Mouse (Mus musculus): Measurements from ENCODE around the gene Gfm2.
"Not testable (repeated sequence)": the region's sequence is repeated elsewhere in the genome, so short reads cannot be mapped to it uniquely, and the experiment has no call there.

Gfm2 gene

GRCm38 (mm10) chr13:97137466-97138400 is at the start of gene Gfm2, which contains the start of gene Nsa2:
TSS of gene Gfm2 (plus strand) at chr13:97137937.
TSS of gene Nsa2 (minus strand) at chr13:97137937.
- peak; percentile 74 to 93 for DNase-seq (ENCODE audit: low spot score in 2 of 2)

GRCm38 (mm10) chr13:97088183-97088582 is 49.6 kb upstream of the Gfm2 start:
- no peak for DNase-seq (ENCODE audit: low spot score in 2 of 2)

GRCm38 (mm10) chr13:97095726-97096125 is 42.0 kb upstream of the Gfm2 start:
- no peak for DNase-seq (ENCODE audit: low spot score in 2 of 2)

GRCm38 (mm10) chr13:97099187-97099852 is 38.4 kb upstream of the Gfm2 start, which contains the start of gene Gm6169:
TSS of gene Gm6169 (minus strand) at chr13:97099237.
- peak in 1 of 2 experiments; percentile 76 for DNase-seq (ENCODE audit: low spot score in 2 of 2)

GRCm38 (mm10) chr13:97104996-97105395 is 32.7 kb upstream of the Gfm2 start:
- no peak for DNase-seq (ENCODE audit: low spot score in 2 of 2)

GRCm38 (mm10) chr13:97107721-97108120 is 30.0 kb upstream of the Gfm2 start:
- DNase-seq (ENCODE audit: low spot score in 2 of 2) = not testable (repeated sequence)

GRCm38 (mm10) chr13:97109046-97109445 is 28.7 kb upstream of the Gfm2 start:
- DNase-seq (ENCODE audit: low spot score in 2 of 2) = no peak

- DNase-seq (ENCODE audit: low spot score in 2 of 2) = no peak
Observed at GRCm38 (mm10) chr13:97121341-97121740, 16.4 kb upstream of the Gfm2 start.

GRCm38 (mm10) chr13:97129654-97130053 is 8.1 kb upstream of the Gfm2 start:
- DNase-seq (ENCODE audit: low spot score in 2 of 2) = not testable (repeated sequence)

- DNase-seq (ENCODE audit: low spot score in 2 of 2) = not testable (repeated sequence)
Observed at GRCm38 (mm10) chr13:97130413-97130812, 7.3 kb upstream of the Gfm2 start.

- not testable (repeated sequence) for DNase-seq (ENCODE audit: low spot score in 2 of 2)
Observed at GRCm38 (mm10) chr13:97138404-97138931, 731 bp downstream of the Gfm2 start.

- DNase-seq (ENCODE audit: low spot score in 2 of 2) = no peak
Observed at GRCm38 (mm10) chr13:97142321-97142720, 4.6 kb downstream of the Gfm2 start.

GRCm38 (mm10) chr13:97145834-97146233 is 8.1 kb downstream of the Gfm2 start:
- DNase-seq (ENCODE audit: low spot score in 2 of 2) = peak in 1 of 2 experiments; percentile 12

- DNase-seq (ENCODE audit: low spot score in 2 of 2) = no peak
Observed at GRCm38 (mm10) chr13:97175520-97176264, 38.0 kb downstream of the Gfm2 start.

- DNase-seq (ENCODE audit: low spot score in 2 of 2) = no peak
Observed at GRCm38 (mm10) chr13:97176731-97177130, 39.0 kb downstream of the Gfm2 start.

- no peak for DNase-seq (ENCODE audit: low spot score in 2 of 2)
Observed at GRCm38 (mm10) chr13:97178943-97179342, 41.2 kb downstream of the Gfm2 start.

GRCm38 (mm10) chr13:97180113-97180828 is 42.5 kb downstream of the Gfm2 start:
- no peak for DNase-seq (ENCODE audit: low spot score in 2 of 2)

- no peak for DNase-seq (ENCODE audit: low spot score in 2 of 2)
Observed at GRCm38 (mm10) chr13:97182821-97183220, 45.1 kb downstream of the Gfm2 start.

GRCm38 (mm10) chr13:97184168-97184567 is 46.4 kb downstream of the Gfm2 start:
- DNase-seq (ENCODE audit: low spot score in 2 of 2) = no peak

GRCm38 (mm10) chr13:97184656-97185055 is 46.9 kb downstream of the Gfm2 start:
- no peak for DNase-seq (ENCODE audit: low spot score in 2 of 2)

- no peak for DNase-seq (ENCODE audit: low spot score in 2 of 2)
Observed at GRCm38 (mm10) chr13:97186346-97186745, 48.6 kb downstream of the Gfm2 start.
